Mouse (Mus musculus) spleen, postnatal 14 days (tissue): ENCODE results near the gene Mrpl52.

Experiments
- DNase-seq, 2 experiments: peaks; one replicate each; pipeline ENCODE4 v3.0.0; 2021 to 2022; ENCODE audit warnings: low spot score in 2 of 2

Mrpl52 gene

DNA sequence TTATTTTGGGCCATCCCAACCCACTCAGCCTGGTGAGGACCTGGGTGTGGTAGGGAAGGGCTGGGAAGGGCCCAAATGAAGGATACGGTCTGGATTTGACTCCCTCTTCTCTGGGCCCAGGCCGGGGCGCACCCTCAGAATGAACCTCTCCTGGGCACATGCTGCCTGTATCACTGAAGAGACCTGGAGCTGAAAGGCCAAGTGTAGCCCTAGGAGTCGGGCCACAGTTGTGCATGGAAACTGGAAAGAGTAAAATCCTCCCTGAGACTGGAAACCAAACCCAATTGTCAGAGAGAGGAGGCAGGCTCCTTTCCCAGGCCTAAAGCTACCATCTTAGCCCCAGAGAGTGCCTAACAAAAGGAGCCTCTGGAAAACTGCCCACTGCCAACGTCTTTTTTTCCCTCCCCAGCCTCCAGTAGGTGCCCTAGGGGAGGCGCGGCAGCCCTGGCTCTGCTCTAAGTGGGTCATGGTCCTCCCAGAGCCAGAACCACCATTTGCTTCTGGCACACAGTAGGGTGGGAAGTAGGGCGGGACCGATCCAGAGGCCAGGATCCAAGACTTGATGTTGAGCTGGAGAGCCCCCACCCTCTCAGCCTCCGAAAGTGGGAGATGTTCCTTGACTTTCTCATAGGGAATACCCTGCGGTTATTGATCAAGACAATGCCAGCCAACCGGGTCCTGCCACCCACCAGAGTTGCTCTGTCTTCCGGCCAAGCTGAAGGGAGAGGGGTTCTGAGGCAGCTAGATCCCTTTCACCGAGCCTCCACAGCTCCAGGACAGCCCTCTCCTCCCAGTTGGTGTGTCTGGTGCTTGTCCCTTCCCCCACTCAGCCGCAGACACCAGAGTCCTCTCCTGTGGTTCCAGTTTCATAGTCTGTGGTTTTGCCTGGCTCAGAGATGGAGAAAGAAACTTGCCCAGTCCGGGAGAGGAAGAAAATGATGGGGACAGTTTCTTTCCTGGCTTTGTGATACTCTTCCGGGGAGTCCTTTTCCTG is 6.4 kb downstream of the Mrpl52 start:
- no peak for DNase-seq

DNA sequence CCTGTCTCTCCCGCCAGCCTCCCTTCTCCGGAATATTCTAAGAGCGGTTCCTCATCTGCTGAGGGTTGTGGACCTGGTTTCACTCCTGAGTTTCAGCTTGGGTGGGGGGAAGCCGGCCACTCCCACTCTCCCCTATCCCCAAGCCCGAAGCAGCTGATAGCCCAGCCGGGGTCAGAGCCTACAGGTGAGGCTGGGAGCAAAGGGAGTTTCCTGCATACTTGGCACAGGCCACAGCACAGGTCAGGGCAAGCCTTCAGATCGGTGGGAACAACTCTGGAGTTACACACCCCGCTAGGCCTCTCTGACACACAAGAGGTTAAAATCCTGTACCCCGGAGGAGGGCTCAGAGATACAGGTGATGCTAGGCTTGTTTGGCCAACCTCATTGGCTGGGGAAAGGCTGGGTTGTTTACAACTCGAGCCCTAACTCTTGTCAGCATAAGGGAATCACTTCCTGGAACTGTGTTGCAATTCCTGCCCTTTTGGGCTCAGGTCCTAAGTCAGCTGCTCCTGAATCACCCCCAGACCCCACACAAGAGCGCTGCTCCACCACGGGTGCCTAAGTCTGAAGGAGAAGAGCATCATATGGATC is 7.3 kb downstream of the Mrpl52 start:
- no peak for DNase-seq

DNA sequence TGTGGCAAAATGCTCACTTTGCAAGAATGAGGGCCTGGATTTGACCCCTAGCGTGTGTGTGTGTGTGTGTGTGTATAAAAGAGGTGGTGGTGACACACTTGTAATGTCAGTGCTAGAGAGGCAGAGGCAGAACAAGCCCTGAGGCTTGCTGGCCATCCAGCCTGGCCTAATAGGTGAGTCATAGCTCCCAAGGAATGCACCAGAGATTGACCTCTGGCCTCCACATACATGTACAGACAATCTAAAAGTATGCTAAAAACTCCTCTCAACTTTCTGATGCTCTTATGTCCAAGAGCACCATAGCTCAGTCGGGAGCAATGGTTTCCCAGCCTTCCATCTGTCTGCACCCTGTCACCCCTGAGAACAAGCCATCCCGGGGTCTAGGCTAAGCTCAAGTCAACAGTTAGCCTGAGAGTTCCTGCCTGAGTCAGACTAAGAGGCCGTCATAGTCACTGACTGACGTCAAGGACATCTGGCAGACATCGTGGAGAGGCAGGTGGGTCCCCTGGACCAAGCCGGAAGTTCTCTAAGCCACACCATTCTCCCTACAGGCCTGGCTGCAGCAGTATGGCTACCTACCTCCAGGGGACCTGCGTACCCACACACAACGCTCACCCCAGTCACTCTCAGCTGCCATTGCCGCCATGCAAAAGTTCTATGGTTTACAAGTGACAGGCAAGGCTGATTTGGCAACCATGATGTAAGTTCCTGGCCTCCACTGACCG is 8.6 kb downstream of the Mrpl52 start:
- no peak for DNase-seq

DNA sequence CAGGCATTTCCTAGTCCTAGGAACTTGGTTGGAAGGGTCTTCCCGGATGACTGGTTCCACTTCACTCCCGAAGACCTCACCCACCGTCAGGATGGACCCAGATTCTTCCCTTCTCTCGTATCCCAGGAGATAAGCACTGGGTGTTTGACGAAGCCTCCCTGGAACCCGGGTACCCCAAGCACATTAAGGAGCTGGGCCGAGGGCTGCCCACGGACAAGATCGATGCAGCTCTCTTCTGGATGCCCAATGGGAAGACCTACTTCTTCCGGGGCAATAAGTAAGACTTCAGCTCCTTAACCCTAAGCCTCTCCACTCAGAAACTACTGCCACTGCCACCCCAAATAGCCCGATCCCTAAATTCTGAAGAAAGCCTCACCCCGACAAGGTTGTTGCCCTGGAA is 12.4 kb downstream of the Mrpl52 start:
- DNase-seq, result no peak

DNA sequence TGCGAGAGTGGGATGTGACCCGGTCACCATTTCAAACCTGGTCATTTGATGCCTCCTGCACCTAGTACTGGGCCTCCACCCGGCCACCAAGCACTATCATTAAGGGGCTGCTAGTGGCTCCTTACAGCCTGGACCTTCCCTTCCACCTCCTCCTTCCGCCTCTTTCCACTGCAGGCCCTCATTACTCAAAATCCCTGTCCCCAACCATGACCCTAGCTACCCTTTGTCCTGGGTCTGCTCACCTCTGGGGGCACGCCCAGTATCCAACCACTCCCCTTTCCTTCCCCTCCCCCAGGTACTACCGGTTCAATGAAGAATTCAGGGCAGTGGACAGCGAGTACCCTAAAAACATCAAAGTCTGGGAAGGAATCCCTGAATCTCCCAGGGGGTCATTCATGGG is 12.9 kb downstream of the Mrpl52 start:
- no peak for DNase-seq

DNA sequence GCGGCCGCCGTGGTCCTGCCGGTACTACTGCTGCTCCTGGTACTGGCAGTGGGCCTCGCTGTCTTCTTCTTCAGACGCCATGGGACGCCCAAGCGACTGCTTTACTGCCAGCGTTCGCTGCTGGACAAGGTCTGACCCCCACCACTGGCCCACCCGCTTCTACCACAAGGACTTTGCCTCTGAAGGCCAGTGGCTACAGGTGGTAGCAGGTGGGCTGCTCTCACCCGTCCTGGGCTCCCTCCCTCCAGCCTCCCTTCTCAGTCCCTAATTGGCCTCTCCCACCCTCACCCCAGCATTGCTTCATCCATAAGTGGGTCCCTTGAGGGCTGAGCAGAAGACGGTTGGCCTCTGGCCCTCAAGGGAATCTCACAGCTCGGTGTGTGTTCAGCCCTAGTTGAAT is 13.8 kb downstream of the Mrpl52 start:
- DNase-seq, result no peak

DNA sequence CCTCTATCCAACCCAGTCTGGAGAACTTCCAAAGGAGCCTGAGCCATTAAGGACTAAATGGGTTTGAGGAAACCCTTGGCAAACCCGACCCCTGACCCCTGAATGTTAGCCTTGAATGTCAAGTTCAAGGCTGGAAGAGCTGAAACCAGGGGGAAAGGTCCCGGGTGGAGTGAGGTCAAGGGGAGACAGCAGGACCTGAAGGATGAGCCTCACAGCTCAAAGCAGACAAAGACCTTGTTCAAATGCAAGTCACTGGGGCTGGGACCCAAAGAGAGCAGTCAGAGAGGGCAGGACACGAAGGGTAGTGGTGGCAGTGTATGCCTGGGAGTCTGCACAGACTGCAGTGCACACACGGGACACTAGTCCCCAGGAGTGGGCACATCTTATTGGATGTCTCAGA is 14.7 kb downstream of the Mrpl52 start:
- no peak for DNase-seq

DNA sequence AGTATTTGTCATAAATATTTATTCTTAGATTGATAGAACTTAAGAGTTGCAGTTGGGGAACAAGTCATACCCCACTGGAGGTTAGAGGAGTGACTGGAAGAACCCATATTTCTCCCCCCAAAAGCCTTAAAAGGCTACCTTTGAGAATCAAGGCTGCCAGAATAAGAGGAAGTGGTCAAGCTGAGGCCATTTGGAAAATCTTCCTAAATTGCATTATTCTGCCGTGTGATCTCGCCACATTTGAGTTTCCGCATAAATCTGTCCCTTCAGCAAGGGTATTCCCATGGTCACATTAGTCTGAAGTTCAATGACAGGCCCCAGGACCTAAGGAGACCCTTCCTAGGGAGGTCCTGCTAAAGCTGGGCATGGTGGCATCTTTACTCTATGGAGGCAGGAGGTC is 15.8 kb downstream of the Mrpl52 start:
- DNase-seq, result no peak

DNA sequence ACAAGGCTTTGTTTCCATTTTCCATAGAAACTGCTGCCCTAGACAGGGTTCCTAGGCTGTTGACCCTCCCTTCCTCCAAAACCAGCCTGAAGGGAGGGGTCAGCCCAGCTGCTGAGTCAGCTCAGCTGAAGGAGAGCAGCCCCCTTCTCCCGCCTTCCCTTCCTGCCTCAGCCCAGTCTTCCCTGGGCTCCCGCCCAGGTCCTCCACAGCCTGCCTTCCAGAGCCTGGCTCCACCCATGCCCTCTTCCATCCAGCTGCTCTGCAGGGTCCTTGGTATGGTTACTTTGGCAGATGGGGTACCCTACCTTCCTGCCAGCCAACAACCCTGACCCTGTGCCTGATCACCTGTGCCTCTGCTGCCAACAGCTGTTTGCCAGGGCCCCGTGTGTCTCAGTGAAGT is 16.5 kb downstream of the Mrpl52 start:
- DNase-seq, result no peak

DNA sequence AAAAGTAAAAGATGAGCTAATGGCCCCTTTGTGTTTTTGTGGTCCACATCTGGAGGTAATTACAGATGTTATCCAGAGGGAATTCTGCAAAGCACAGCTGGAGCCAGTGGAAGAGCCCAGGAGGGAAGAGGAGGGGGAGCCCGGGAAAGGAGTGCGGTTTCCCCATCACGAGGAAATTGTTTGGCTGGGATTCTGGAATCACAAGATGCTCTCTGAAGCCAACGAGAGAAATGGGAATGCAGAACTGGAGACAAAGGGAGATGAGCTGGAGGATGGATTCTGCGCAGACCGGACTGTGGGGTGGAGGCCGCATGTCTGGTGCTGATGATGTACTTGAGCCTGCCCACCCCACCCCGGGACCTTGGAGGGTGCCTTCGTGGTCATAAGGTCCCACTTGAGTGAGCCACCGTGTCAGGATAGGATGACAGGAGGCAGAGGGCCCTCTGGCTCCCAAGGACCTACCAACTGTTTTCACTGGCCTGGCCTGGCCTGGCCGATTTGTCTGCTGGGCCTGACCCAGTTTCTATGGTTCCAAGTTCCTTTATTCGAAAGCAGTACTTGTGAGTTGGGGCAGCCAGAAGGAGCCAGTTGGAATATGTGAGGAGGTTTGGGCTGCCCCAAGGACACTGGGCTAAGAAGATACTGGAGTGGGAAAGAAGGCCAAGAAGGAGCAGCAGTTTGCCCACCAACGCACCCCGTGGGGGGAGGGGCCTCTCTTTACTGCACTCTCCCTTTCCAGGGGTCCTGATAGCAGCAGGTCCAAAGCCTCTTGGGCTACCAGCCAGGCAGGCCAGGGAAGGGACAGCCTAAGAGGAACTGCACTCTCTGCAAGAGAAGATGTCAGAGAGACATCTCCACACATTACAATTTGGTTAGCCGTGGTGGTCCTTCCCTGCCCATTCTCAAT is 17.3 kb downstream of the Mrpl52 start:
- DNase-seq, result no peak

DNA sequence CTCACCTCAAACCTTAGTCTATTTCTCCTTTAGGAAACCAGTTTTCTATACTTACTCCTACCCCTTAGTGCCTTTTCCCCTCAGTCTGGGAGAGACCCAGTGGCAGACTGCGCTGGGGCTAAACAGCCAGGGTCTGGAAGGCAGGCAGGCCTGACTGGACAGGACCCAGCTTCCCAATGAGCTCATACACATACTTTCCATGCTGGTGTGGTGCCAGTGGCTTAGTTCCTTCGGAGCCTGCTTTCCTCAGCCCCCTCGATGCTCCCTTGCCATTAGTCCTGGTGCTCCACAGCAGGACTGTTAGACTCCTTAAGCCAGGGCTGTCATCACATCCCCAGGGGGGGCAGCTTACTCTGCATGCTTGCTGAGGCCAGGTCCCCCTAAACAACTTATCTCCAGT is 18.8 kb downstream of the Mrpl52 start:
- DNase-seq, result no peak

DNA sequence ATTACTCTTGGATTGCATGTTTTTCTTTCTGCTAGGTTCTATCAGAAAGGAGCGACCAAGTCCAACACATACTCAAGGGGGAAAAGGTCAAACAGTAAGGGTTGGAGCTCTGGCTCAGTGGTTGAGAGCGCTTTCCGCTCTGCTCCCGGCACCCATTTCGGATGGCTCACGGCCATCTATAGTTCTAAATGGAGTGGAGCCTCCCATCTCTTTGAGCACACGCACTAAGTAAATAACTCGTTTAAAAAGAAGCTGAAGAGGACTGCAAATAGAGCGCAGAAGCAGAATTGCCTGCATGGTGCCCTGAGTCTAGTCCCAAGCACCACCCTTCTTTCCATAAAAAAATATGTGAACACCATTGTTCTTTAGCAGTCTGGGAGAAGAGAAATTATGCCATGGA is 26.9 kb downstream of the Mrpl52 start:
- DNase-seq, result no peak

DNA sequence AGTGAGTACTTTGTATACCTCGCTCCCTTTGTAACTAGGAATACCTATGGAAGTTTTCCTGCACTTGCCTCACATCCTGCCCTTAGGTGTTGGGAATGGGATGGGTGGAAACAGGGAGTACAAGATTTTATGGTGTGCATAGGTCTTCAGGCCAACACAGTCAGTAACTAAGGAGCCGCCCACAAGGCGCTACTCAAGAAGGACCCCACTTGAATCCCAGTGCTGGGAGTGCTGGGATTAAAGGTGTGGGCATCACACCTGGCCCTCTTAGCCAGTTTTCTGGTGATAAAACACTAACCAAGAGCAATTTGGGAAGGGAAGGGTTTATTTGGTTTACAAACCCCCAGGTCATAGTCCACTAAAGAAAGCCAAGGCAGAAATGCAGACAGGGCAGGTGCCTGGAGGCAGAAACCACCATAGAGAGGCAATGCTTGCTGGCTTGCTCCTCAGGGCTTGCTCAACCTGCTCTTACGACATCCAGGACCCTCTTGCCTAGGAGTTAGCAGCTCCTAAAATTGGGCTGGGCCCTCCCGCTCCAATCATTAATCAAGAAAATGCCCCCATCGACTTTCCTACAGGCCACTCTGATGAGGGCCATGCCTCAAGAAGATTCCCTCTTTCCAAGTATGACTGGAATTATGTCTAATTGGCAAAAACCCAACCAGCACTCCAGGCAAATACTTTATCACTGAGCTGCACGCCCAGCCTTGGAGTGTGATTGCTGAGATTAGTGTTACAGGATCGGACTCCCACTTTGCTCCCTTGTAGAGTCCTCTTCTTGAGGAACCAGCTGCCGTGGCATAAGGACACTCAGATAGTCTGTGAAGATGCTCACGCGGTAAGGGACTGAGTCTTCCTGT is 28.2 kb downstream of the Mrpl52 start:
- DNase-seq, result no peak

DNA sequence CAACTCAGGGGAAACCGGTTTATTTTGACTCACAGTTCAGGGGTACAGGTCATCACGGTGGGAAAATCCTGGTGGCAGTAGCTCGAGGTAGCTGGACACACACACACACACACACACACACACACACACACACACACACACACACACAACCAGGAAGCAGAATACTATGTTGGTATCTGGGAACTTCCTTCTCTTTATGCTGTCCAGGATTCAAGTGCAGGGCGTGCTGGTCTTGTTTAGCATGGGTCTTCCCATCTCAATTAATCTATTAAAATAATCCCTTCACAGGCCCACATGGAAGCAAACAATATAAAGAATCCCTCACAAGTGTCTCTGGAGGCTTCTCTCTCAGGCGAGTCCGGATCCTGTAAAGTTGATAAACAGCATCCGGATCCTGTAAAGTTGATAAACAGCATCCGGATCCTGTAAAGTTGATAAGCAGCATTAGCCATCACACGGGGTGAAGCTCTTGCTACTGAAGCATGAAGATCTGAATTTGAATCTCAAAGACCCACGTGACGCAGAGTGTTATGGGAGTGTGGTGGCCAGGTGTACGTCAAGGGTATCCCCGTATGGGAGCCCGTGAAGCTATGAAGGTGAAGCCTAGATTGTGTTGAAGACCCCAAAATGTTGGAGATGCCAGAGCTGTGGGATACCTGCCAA is 31.3 kb downstream of the Mrpl52 start:
- no peak for DNase-seq

DNA sequence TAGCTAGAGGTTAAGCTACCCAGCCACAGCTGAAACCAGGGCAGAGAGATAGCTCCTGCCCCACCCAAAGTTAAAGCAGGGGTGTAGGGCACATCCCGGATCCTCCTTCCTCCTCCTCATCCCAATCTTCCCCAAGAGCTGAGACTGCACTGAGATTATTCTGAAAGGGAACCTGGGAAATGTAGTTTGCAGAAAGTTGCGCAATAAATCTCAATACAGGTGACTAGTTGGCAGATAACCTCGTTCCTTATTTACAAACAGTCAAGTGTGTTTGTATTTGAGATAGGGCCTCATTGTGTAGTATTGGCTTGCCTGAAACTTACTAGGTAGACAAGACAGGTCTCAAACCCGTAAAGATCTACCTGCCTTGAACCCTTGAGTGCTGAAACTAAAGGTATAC is 35.4 kb downstream of the Mrpl52 start:
- no peak for DNase-seq

DNA sequence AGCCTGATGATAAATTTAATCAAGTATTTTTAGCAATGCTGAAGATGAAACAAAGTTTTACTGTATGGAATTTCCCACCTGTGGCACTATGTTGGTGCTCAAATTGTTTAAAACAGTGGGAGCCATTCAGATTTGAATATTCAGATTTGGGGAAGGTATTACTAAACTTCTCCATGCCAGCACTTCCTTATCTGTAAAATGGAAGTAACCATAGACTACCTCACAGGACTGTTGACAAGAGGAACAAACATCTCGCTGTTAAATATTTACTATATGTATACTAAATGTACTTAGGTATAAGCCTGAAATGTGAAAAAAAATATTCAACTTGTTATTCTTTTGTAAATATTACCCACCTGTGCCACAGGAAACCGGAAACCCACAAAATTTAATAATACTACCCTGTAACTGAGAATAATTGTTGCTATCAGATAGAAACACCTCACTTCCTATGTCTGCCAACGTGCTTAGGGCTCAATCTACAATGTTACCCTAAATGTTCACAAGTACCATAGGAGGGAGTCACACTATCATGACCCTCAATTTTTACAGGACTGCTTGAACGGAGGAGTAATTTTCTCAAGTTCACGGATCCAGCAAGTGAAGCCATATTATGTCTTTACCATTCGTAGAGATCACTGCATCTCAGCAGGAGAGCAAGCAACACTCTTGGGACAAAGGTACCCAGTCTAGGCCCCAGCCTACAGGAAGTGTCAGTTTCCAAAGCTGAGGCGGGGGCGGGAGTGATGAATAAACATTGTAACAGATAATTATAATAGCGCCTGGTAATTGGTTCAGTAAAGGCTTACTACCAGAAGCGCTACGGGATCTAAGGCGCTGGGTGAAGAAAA is 36.6 kb downstream of the Mrpl52 start:
- no peak for DNase-seq

DNA sequence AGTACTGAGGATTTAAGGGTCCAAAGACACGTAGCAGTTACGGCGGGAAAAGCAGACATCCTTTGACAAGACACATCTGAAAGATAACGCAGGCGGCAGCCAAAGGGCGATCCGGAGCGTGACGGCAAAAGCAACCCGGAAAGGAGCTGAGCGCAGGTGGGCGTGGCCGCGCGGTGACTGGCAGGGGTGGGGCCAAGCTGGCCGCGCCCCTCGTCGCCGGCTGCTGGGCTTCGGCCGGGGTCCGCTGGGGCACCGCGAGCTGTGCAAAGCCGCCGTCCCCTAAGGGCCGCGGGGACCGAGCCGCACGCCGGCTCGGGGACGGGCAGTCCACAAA is 37.2 kb downstream of the Mrpl52 start, which contains the start of gene Lrp10:
Gene Lrp10 (plus strand): TSS at position 179 of the 334 bp plus-strand sequence.
- peak; percentile 91 to 92 for DNase-seq

DNA sequence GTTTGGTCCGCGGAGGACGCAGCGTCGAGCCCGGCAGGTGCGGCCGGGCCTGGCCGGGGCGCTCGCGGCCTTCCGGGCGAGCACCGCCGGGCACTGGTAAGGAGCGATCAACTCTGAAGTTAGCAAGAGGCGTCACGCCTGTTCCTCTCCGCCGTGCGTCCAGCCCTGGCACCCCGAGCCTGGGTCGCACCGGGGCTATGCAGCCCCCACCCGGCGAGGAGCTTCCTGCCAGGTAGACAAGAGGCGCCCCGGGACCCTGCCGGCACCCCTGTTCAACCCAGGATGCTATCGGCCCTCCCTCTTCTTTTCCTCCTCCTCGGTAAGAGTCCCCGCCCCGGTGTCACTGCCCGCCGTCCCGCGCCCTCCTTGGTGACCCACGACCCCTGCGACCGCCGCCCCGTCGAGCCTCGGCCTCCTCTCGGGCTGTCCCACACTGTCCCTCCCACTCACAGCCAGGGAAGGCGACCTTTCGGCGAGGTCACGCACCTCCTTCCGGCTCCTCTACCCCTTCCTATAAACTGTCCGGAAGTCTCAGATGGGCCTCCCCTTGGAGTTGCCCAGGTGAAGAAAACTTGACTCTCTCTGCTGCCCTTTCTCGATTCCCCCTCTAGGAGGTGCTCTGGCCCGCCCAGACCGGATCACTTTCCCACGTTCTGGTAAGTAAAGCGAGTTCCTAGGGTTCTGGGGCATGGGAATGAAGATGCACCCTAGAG is 37.7 kb downstream of the Mrpl52 start:
- DNase-seq, result peak; percentile 63 to 70

DNA sequence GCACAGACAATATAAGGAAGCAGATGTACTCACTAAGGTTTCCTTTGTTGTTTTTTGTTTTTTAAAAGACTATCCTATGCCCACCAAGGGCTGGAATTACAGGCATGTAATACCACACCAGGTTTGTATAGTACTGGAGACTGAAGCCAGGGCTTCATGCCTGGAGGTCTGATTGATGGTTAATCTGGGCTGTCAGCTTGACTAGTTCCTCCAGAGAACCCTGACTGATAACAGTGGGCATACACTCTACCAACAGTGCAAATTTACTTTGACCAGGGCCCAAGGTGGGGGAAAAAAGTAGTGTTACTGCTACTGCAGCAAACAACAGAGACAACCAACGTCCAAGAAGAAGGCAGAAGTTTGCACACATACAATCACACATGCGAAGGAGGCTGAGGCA is 44.8 kb downstream of the Mrpl52 start:
- DNase-seq, result no peak
